Mouse (Mus musculus): ENCODE results near the gene Gm3776. TPM values are rescaled to one million over a fixed set of nuclear protein-coding genes. Genes with fewer than 3 reads are reported as not detected.
"Not testable (repeated sequence)": the region's sequence is repeated elsewhere in the genome, so short reads cannot be mapped to it uniquely, and the experiment has no call there.

The Gm3776 gene
- polyA plus RNA-seq, 1 experiment from 2014 or later, result not detected

DNA sequence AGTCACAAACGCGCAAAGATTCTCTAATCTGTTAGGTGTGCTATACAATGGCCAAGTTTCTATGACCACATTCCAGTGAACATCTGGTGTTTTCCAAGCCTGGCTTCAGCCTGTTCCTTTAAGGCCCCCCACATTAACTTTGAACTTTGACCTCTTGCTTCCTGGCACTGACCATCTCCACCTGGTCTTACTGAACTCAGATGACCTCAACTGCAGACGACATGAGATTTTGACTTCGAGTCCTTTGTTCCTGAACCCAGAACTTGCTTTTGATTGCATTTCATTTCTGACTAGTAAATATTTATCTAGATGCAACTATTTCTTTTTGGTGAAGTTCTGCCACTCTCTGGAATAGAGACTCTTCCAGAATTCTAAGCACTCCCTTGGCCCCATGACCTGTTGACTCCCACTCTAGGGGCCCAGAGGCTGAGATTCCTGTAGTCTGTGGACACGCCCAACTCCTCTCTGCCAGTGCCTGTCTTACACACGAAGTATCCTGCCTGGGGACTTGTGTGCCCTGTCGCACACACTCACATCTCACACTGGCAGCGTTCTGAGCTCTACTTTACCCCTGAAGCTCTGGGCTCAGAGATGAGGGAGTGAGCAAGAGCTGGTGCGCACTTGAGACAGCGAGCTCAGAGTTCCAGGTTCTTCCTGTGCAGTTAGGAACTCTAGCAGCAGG, 33.6 kb upstream of the Gm3776 start:
- Histone ChIP-seq H3K36me3 (ENCODE audit: control insufficient read depth, insufficient read depth, low read length) (no peaks in the 10 kb centered on the region), H3K4me3 (ENCODE audit: low read depth, low read length) (no peak overlapping the region)
- 65% methylated on average over 10 of the region's 10 CpGs for WGBS (ENCODE audit: insufficient replicate concordance)

GRCm38 (mm10) chr9:78224418-78224817, 32.5 kb upstream of the Gm3776 start:
- Histone ChIP-seq H3K4me1 (ENCODE audit: control insufficient read depth, insufficient read depth, low read length) (no peaks in the 10 kb centered on the region; the same call in 1 of the 2 replicates), H3K27ac (ENCODE audit: low read depth, low read length) (no peak overlapping the region), H3K9me3 (replicated peaks; ENCODE audit: control insufficient read depth, low read length) (no peaks in the 10 kb centered on the region), H3K4me2 (no peak overlapping the region), H3K36me3 (ENCODE audit: control insufficient read depth, insufficient read depth, low read length) (no peaks in the 10 kb centered on the region), H3K27me3 (ENCODE audit: control insufficient read depth, insufficient read depth, low read length) (no peaks in the 10 kb centered on the region), H3K4me3 (ENCODE audit: low read depth, low read length) (no peak overlapping the region), H3K9ac (ENCODE audit: low read depth, low read length) (no peak overlapping the region)
- no peak for ATAC-seq (replicated peaks; ENCODE audit: insufficient number of reproducible peaks, low FRiP score, low TSS enrichment)
- WGBS (ENCODE audit: insufficient replicate concordance), result 77% methylated on average over 2 of the region's 2 CpGs

More for the DNA sequence above, 33.6 kb upstream of the Gm3776 start:
- no peaks in the 10 kb centered on the region for H3K9me3 ChIP-seq (replicated peaks; ENCODE audit: control insufficient read depth, low read length)
- no peak overlapping the region for H3K9ac ChIP-seq (ENCODE audit: low read depth, low read length)
- no peak overlapping the region for H3K27ac ChIP-seq (ENCODE audit: low read depth, low read length)
- H3K4me1 ChIP-seq (ENCODE audit: control insufficient read depth, insufficient read depth, low read length), result no peaks in the 10 kb centered on the region; the same call in 1 of the 2 replicates
- ATAC-seq (replicated peaks; ENCODE audit: insufficient number of reproducible peaks, low FRiP score, low TSS enrichment), result no peak
- no peak overlapping the region for H3K4me2 ChIP-seq
- no peaks in the 10 kb centered on the region for H3K27me3 ChIP-seq (ENCODE audit: control insufficient read depth, insufficient read depth, low read length)

DNA sequence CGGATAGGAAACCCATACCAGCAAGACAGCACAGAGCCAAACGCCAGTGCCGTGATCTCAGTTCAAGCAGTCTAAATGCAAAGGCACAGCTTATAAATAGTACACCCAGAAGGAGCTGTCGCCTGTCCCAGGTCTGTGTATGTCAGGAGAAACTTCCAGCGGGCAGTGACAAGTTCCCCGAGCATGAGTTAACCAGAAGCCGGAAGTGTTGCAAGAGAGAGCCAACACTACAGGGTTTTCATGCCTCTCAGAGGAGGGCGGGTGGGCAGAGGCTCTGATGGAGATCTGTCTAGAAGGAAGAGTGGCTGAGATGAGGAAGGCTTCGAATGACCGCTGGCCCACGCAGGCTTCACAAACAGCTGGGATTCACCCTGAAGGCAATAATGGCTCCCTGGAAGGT, 31.6 kb upstream of the Gm3776 start:
- Histone ChIP-seq H3K9me3 (replicated peaks; ENCODE audit: control insufficient read depth, low read length) (no peaks in the 10 kb centered on the region), H3K27me3 (ENCODE audit: control insufficient read depth, insufficient read depth, low read length) (no peaks in the 10 kb centered on the region), H3K4me3 (ENCODE audit: low read depth, low read length) (no peak overlapping the region), H3K9ac (ENCODE audit: low read depth, low read length) (no peak overlapping the region), H3K27ac (ENCODE audit: low read depth, low read length) (peak overlapping the region; percentile 10; the same call in 1 of the 2 replicates), H3K36me3 (ENCODE audit: control insufficient read depth, insufficient read depth, low read length) (no peaks in the 10 kb centered on the region), H3K4me1 (ENCODE audit: control insufficient read depth, insufficient read depth, low read length) (no peaks in the 10 kb centered on the region; the same call in 1 of the 2 replicates), H3K4me2 (peak overlapping the region; percentile 18; the same call in 1 of the 2 replicates)
- WGBS (ENCODE audit: insufficient replicate concordance), result 56% methylated on average over 11 of the region's 11 CpGs
- ATAC-seq (replicated peaks; ENCODE audit: insufficient number of reproducible peaks, low FRiP score, low TSS enrichment), result no peak

GRCm38 (mm10) chr9:78228122-78228521, 28.8 kb upstream of the Gm3776 start:
- no peak overlapping the region for H3K9ac ChIP-seq (ENCODE audit: low read depth, low read length)
- no peaks in the 10 kb centered on the region for H3K36me3 ChIP-seq (ENCODE audit: control insufficient read depth, insufficient read depth, low read length)
- H3K4me2 ChIP-seq, result no peak overlapping the region
- no peak for ATAC-seq (replicated peaks; ENCODE audit: insufficient number of reproducible peaks, low FRiP score, low TSS enrichment)
- no peak overlapping the region for H3K4me3 ChIP-seq (ENCODE audit: low read depth, low read length)
- H3K9me3 ChIP-seq (replicated peaks; ENCODE audit: control insufficient read depth, low read length), result no peaks in the 10 kb centered on the region
- 88% methylated on average over 2 of the region's 2 CpGs for WGBS (ENCODE audit: insufficient replicate concordance)
- H3K4me1 ChIP-seq (ENCODE audit: control insufficient read depth, insufficient read depth, low read length), result no peaks in the 10 kb centered on the region; the same call in 1 of the 2 replicates
- no peak overlapping the region for H3K27ac ChIP-seq (ENCODE audit: low read depth, low read length)
- H3K27me3 ChIP-seq (ENCODE audit: control insufficient read depth, insufficient read depth, low read length), result no peaks in the 10 kb centered on the region

GRCm38 (mm10) chr9:78229658-78230057, 27.3 kb upstream of the Gm3776 start:
- not testable (repeated sequence) for H3K4me3 ChIP-seq (ENCODE audit: low read depth, low read length); H3K9me3 ChIP-seq (replicated peaks; ENCODE audit: control insufficient read depth, low read length); H3K4me1 ChIP-seq (ENCODE audit: control insufficient read depth, insufficient read depth, low read length); H3K36me3 ChIP-seq (ENCODE audit: control insufficient read depth, insufficient read depth, low read length); H3K4me2 ChIP-seq; ATAC-seq (replicated peaks; ENCODE audit: insufficient number of reproducible peaks, low FRiP score, low TSS enrichment); H3K27me3 ChIP-seq (ENCODE audit: control insufficient read depth, insufficient read depth, low read length); H3K27ac ChIP-seq (ENCODE audit: low read depth, low read length); H3K9ac ChIP-seq (ENCODE audit: low read depth, low read length)
- WGBS (ENCODE audit: insufficient replicate concordance), result 67% methylated on average over 3 of the region's 3 CpGs

- H3K36me3 ChIP-seq (ENCODE audit: control insufficient read depth, insufficient read depth, low read length); H3K4me1 ChIP-seq (ENCODE audit: control insufficient read depth, insufficient read depth, low read length); H3K9me3 ChIP-seq (replicated peaks; ENCODE audit: control insufficient read depth, low read length); H3K4me3 ChIP-seq (ENCODE audit: low read depth, low read length); H3K4me2 ChIP-seq; H3K9ac ChIP-seq (ENCODE audit: low read depth, low read length); H3K27me3 ChIP-seq (ENCODE audit: control insufficient read depth, insufficient read depth, low read length); ATAC-seq (replicated peaks; ENCODE audit: insufficient number of reproducible peaks, low FRiP score, low TSS enrichment); H3K27ac ChIP-seq (ENCODE audit: low read depth, low read length): not testable (repeated sequence)
- 78% methylated on average over 2 of the region's 3 CpGs for WGBS (ENCODE audit: insufficient replicate concordance)
Observed at GRCm38 (mm10) chr9:78230461-78230860, 26.5 kb upstream of the Gm3776 start, which contains the start of gene Gsta1. Gene Gsta1, plus strand, starts transcription at chr9:78230656.

- H3K4me1 ChIP-seq (ENCODE audit: control insufficient read depth, insufficient read depth, low read length); H3K4me3 ChIP-seq (ENCODE audit: low read depth, low read length); H3K9ac ChIP-seq (ENCODE audit: low read depth, low read length); H3K4me2 ChIP-seq; H3K27ac ChIP-seq (ENCODE audit: low read depth, low read length); H3K36me3 ChIP-seq (ENCODE audit: control insufficient read depth, insufficient read depth, low read length); ATAC-seq (replicated peaks; ENCODE audit: insufficient number of reproducible peaks, low FRiP score, low TSS enrichment); H3K27me3 ChIP-seq (ENCODE audit: control insufficient read depth, insufficient read depth, low read length); H3K9me3 ChIP-seq (replicated peaks; ENCODE audit: control insufficient read depth, low read length): not testable (repeated sequence)
- no CpG with 5 or more reads among the region's 10 CpGs for WGBS (ENCODE audit: insufficient replicate concordance)
Observed at GRCm38 (mm10) chr9:78233121-78233695, 23.7 kb upstream of the Gm3776 start.

- not testable (repeated sequence) for H3K27me3 ChIP-seq (ENCODE audit: control insufficient read depth, insufficient read depth, low read length); H3K9ac ChIP-seq (ENCODE audit: low read depth, low read length); H3K9me3 ChIP-seq (replicated peaks; ENCODE audit: control insufficient read depth, low read length); H3K4me2 ChIP-seq; H3K36me3 ChIP-seq (ENCODE audit: control insufficient read depth, insufficient read depth, low read length); ATAC-seq (replicated peaks; ENCODE audit: insufficient number of reproducible peaks, low FRiP score, low TSS enrichment); H3K27ac ChIP-seq (ENCODE audit: low read depth, low read length); H3K4me1 ChIP-seq (ENCODE audit: control insufficient read depth, insufficient read depth, low read length); H3K4me3 ChIP-seq (ENCODE audit: low read depth, low read length)
- 72% methylated on average over 4 of the region's 4 CpGs for WGBS (ENCODE audit: insufficient replicate concordance)
Observed at GRCm38 (mm10) chr9:78255683-78256470, 1.1 kb upstream of the Gm3776 start.
